Mouse (Mus musculus) thymus, postnatal 4 days (tissue): ENCODE results near the gene Tmem95.
"Not testable (repeated sequence)": the region's sequence is repeated elsewhere in the genome, so short reads cannot be mapped to it uniquely, and the experiment has no call there.

Source experiments
- DNase-seq: peaks from one replicate; pipeline ENCODE4 v3.0.0; 2021

Tmem95 gene

DNA sequence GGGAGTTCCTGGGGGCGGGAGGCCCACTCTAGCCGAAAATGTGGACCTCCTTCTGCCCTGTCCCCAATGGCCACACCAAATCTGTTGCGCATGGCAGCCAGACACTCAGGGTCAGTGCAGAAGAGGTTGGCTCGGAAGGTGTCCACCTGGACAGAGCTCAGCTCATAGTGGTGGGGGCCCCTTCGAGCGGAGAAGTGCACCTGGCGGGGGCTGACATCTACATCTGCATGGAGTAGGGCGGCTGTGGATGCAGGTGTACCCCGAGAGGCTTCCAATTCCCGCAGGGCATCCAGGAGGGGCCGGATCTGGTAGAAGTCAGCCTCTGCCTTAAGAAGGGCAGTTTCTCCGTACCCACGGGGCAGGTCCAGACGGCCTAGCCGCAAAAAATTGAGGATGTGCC is 1.9 kb upstream of the Tmem95 start:
- DNase-seq, result peak; percentile 26

DNA sequence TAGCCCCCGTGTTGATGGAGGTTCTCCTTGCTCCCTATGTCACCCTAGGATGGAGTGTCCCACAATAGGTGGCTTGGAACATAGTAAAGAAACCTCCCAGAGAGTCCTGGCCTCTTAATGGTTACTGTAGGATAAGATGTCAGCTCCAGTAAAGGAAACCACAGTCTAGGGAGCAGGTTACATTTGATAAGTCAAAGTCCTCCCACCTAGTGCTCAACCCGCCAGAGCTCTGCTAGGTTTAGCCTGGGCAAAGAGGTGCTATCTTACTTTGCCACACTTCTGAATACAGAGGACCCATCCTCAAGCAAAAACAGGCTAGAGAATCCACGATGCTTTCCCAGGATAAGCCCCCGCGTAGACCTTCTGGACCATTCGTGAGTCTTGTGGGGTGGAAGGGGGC is 1.1 kb upstream of the Tmem95 start:
- DNase-seq, result no peak

- no peak for DNase-seq
Measured at GRCm38 (mm10) chr11:69878399-69878798, 581 bp upstream of the Tmem95 start.

GRCm38 (mm10) chr11:69876867-69877266 is 951 bp downstream of the Tmem95 start:
- peak; percentile 97 for DNase-seq

- DNase-seq, result no peak
Measured at GRCm38 (mm10) chr11:69876186-69876585, 1.6 kb downstream of the Tmem95 start.

- no peak for DNase-seq
Measured at GRCm38 (mm10) chr11:69872451-69872850, 5.4 kb downstream of the Tmem95 start.

DNA sequence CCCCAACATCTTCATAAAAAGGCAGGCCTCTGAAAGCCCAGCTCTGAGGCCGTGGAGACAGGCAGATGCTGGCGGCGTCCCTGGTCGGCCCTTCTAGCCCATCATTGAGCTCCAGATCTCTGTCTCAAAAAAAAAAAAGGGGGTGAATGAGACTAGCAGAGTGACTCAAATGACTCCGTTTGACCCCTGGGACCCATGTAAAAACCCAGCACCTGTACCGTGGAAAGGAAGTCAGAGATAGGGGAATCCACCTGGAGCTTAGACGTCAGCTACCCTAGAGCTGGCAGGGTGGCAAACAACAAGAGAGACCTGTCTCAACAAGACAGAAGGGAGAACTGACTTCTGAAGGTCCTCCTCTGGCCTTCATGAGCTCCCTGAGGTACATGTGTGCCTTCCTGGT is 6.0 kb downstream of the Tmem95 start:
- DNase-seq, result no peak

- no peak for DNase-seq
Measured at GRCm38 (mm10) chr11:69870289-69871069, 7.3 kb downstream of the Tmem95 start.

DNA sequence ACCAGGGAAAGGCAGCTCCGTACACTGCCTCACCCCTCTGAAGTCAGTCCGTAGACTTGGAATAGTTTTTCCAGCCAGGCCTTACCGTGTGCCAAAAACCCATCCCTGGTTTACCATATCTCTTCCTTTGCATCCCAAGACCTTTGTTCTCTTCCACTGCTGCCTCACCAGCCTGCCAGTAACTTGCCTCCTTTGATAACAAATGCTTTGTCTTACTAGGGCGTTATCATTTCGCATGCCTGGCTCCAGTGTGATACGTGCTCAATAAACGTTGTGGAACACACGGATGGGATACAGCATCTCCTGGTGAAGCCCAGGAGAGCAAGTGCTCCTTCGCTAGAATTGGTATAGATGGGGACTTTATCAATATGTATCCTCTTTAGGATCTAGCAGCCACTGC is 10.5 kb downstream of the Tmem95 start:
- no peak for DNase-seq

- no peak for DNase-seq
Measured at GRCm38 (mm10) chr11:69865561-69865960, 12.3 kb downstream of the Tmem95 start.

GRCm38 (mm10) chr11:69864138-69864860 is 13.5 kb downstream of the Tmem95 start:
- DNase-seq, result no peak

GRCm38 (mm10) chr11:69863729-69864128 is 14.1 kb downstream of the Tmem95 start:
- not testable (repeated sequence) for DNase-seq

DNA sequence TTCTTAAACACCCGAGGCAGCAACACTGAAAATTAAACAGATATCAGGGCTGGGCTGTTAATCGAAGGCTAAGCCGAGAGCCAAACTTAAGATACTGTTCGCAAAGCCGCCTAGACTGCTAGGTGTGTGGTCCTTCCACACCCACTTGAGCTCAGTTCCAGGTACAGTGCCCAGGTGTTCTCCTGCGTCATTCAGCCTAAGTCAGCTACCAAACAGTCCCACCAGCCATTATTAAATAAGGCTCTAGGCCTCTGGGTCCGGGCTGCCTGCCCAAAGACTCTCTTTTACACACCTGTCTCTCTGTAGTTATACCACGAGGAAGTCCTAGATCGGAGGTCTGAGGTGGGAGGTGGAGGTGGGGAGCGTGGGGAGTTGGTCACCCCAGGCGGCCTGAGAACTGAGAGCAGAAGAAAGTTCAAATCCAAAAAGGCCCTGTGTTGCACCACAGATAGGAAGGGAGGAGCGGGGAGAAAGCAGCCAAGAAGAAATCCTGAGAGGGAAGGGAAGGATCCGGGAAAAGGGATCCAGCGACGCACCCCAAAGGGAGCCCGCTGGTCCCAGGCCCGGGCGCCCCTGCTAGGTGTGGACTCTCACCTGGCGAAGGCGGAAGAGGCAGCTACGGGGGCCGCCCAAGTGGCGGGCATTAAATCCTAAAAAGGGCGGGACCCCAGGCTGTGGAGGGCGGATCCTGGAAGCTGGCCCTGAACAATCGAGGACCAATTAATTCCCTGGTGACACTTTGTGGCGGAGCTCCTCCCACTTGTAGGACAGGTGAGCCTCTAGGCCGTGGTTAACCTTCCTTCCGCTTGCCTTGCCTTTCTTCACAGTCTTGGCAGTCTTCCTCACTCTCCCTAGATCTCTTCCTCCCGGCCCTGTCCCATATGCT is 19.5 kb downstream of the Tmem95 start, which contains the start of gene Tnk1:
Gene Tnk1, minus strand, starts transcription at position 618 of the 886 bp plus-strand sequence.
- DNase-seq, result peak; percentile 7

DNA sequence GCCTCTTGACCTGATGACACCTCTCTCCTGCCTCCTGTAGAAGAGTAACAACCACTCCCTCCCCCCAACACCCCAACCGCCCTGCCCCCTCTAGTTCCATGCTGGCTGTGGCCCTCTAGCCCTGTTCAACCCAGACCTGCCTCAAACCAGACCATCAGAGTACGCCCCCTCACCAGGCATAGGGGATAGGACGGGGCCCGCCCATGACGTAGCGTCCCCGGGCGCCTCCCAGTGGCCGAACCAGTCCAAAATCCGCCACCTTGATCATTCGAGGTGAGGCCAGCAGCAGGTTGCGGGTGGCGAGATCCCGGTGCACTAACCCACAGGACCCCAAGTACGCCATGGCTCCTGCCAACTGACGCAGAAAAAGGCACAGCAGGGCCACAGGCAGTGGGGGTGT is 22.5 kb downstream of the Tmem95 start:
- DNase-seq, result peak; percentile 82

- no peak for DNase-seq
Measured at GRCm38 (mm10) chr11:69854680-69855079, 23.1 kb downstream of the Tmem95 start.

- no peak for DNase-seq
Measured at GRCm38 (mm10) chr11:69853994-69854393, 23.8 kb downstream of the Tmem95 start.

DNA sequence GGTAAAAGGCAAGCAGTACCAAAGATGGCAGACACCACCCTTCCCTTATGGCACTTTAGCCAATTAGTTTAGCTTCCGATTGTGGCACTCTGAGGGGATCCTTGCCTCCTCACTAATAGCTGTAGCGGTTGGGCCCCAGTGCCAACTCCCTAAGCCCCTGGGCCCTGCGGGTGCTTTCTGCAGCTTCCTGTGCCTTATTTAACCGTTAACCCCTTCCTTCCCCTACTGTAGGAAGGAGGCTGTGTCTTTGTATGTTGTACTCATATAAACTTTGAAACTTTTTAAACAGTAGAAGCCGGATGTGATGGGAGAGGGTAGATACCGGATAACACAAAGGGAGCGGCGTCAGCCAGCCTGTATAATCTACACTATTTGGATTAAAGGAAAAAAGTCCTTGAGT is 27.1 kb downstream of the Tmem95 start:
- DNase-seq, result peak; percentile 69

- DNase-seq, result no peak
Measured at GRCm38 (mm10) chr11:69849884-69850283, 27.9 kb downstream of the Tmem95 start.

DNA sequence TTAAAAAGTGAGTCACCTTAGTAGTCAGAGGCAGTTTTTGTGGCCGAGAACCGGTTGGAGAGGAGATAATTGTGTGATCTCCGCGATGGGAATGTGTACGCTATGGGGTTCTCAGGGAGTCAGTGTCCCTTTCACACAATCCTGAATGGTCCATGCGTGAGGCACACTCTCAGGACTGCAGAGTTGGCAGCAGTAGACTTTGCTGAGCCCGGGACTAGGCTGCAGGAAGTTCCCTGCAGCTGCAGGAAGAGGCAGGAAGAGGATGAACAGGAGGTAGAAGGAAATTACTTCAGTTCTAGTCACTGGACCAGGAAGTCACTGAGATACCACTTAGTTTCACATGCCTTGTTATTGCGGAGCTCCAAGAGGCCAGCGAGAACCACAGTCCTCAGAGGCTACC is 28.7 kb downstream of the Tmem95 start:
- no peak for DNase-seq

DNA sequence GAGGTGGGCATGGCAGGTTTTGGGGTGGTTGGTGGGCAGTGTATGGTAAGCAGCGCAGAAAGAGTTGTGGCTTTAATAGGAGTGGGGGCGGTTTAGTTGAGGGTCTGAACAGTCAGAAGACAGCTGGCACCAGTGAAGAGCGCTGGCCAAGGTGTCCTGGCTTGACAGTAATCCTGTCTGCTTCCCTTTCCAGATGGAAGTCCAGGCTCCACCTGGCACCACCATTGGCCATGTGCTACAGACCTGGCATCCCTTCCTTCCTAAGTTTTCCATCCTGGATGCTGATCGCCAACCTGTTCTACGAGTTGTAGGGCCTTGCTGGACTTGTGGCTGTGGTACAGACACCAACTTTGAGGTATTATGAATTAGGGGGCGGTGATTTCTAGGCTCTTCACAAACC is 29.8 kb downstream of the Tmem95 start:
- DNase-seq, result no peak

DNA sequence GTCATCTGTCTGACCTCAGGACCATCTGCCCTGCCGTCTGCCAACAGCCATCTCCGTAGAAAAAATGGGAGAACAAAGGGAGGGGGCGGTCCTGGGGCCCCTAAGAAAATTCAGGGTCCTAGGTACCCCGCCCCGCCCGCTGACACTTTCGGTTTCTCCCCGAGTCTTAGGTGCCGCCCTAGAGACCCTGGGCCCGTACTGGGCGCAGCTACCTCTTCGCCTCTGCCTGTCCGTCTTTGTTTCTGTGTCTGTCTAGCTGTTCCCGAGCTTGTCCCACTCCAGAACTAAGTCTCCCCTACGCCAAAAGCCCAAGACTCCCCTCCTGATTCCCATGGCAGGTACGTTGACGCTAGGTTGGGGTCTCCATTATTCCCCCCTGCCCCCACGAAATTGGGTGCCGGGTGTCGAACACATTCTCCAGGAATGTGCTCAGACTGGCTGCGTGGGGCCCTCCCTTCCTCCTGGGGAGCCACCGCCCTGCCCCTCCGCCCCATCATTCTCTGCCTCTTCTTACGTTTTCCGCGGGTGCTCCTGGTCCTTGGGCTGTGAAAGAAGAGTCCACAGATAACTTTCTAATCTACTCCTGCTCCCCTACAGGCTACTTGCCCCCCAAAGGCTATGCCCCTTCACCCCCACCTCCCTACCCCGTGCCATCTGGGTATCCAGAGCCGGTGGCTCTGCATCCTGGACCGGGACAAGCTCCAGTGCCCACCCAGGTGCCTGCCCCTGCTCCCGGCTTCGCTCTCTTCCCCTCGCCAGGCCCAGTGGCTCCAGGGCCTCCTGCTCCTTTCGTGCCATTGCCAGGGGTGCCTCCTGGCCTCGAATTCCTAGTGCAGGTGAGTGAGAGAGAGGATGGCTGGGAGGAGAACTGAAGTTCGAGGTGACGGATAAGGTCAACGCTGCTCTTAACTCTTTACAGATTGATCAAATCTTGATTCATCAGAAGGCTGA is 30.8 kb downstream of the Tmem95 start:
- peak; percentile 56 for DNase-seq

DNA sequence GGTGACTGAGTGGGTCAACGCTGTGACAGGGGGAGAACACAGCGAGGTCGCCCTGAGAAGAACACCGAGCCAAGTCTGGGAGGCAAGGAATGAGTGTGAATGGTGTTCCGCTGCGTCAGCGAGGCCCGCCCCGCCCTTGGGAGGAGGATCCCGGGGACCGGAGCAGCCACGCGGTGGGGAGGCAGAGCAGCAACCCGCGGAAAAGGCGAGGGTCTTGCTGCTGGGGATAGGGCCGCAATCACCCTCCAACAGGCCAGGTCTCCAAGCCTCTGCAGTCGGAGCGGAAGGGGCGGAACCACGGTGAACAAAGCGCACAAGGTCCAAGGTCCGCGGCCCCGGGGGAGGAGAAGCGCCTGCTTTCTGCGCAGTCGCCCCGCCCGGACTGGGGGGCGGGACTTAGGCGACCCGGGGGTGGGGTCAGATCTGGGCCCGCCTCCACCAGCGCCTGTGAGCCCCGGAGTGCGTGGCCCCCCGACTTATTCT is 31.6 kb downstream of the Tmem95 start, which contains the start of gene Plscr3:
Gene Plscr3, plus strand, starts transcription at position 179 of the 483 bp plus-strand sequence.
- DNase-seq, result peak; percentile 96
